In genomic region chr11:32324609-32325008, GRCm38 (mm10) we compare ENCODE assay signal across 8 mouse cellular contexts. TPM values are rescaled to one million over a fixed set of nuclear protein-coding genes. Genes with fewer than 3 reads are reported as not detected.
DNase-seq lines count a peak whose midpoint lies in the region; ATAC-seq lines count a peak whose summit lies in the region.

No protein-coding gene starts in this region.

- peak; percentile 70 for DNase-seq in adipocyte (ENCODE audit: low spot score)
- DNase-seq in embryo, embryonic 10 days (ENCODE audit: low spot score): peak; percentile 90
- DNase-seq in gastrocnemius, postnatal 14 days: peak; percentile 86
- peak; percentile 89 to 90 for DNase-seq in left cerebral cortex, postnatal 14 days (ENCODE audit: low spot score in 2 of 2)
- DNase-seq in right cerebral cortex, postnatal 14 days: peak; percentile 90
- DNase-seq in urinary bladder, postnatal 36 days (ENCODE audit: low spot score in 2 of 2): peak; percentile 78 to 85

- peak; percentile 75 for ATAC-seq in inflammation-experienced regulatory T-cells, adult 6 months
- ATAC-seq in megakaryocyte-erythroid progenitor cell, adult 5-6 weeks (replicated peaks; ENCODE audit: low FRiP score, low TSS enrichment, poor library complexity, severe bottlenecking): peak; percentile 77

- intact Hi-C loops in gastrocnemius, postnatal 14 days (cut with DNase I; ENCODE audit: low total_unique reads): loop anchor here (5.0 kb wide), 2 partner anchors 37 to 142 kb away; partner anchors contain the start of gene Hbq1b
- intact Hi-C loops in left cerebral cortex, postnatal 14 days (cut with DNase I): loop anchor here (5.0 to 10.0 kb wide), 2 partner anchors 110 to 142 kb away; no protein-coding TSS in a partner anchor

RNA-seq across cellular contexts. Expression of gene Sh3pxd2b, which starts 23.0 kb away (rescaled TPM):
- total RNA-seq in gastrocnemius, postnatal 14 days (2021): 10 to 100 TPM; 15.1 to 16.8 TPM
- not detected for polyA plus RNA-seq in inflammation-experienced regulatory T-cells, adult 6 months (2017; shearing (Covaris generic))
- total RNA-seq in left cerebral cortex, postnatal 14 days (2021): 10 to 100 TPM; 20.7 to 23.2 TPM
- total RNA-seq in megakaryocyte-erythroid progenitor cell, adult 5-6 weeks (2014; fragmentation: Nextera tagmentation): 0.99 and 1.9 TPM in 2 replicates
- 0.52 and 0.57 TPM in 2 replicates for total RNA-seq in megakaryocyte-erythroid progenitor cell, adult 5-6 weeks (2017)

RNA-seq across cellular contexts. Expression of gene Hbq1a, which starts 24.7 kb away (rescaled TPM):
- total RNA-seq in gastrocnemius, postnatal 14 days (2021): not detected
- not detected for polyA plus RNA-seq in inflammation-experienced regulatory T-cells, adult 6 months (2017; shearing (Covaris generic))
- 1 to 10 TPM in 1 of 2 experiments, not detected in 1; 1.1 TPM for total RNA-seq in left cerebral cortex, postnatal 14 days (2021)
- total RNA-seq in megakaryocyte-erythroid progenitor cell, adult 5-6 weeks (2014; fragmentation: Nextera tagmentation): not detected in 2 replicates
- not detected in 2 replicates for total RNA-seq in megakaryocyte-erythroid progenitor cell, adult 5-6 weeks (2017)

RNA-seq across cellular contexts. Expression of gene Hba-a2, which starts 28.3 kb away (rescaled TPM):
- total RNA-seq in gastrocnemius, postnatal 14 days (2021): 100 to 1,000 TPM; 795 to 814 TPM
- 10 to 100 TPM; 11.3 to 24.9 (median 18.9) TPM for polyA plus RNA-seq in inflammation-experienced regulatory T-cells, adult 6 months (2017; shearing (Covaris generic))
- total RNA-seq in left cerebral cortex, postnatal 14 days (2021): 100 to 1,000 TPM; 768 to 806 TPM
- total RNA-seq in megakaryocyte-erythroid progenitor cell, adult 5-6 weeks (2014; fragmentation: Nextera tagmentation): 268 and 358 TPM in 2 replicates
- total RNA-seq in megakaryocyte-erythroid progenitor cell, adult 5-6 weeks (2017): 121 and 343 TPM in 2 replicates

RNA-seq across cellular contexts. Expression of gene Hbq1b, which starts 37.8 kb away (rescaled TPM):
- under 1 TPM in 1 of 2 experiments, not detected in 1; 0.41 TPM for total RNA-seq in gastrocnemius, postnatal 14 days (2021)
- not detected for polyA plus RNA-seq in inflammation-experienced regulatory T-cells, adult 6 months (2017; shearing (Covaris generic))
- 1 to 10 TPM; 1.4 to 2.2 TPM for total RNA-seq in left cerebral cortex, postnatal 14 days (2021)
- total RNA-seq in megakaryocyte-erythroid progenitor cell, adult 5-6 weeks (2014; fragmentation: Nextera tagmentation): not detected in 2 replicates
- not detected in 2 replicates for total RNA-seq in megakaryocyte-erythroid progenitor cell, adult 5-6 weeks (2017)

RNA-seq across cellular contexts. Expression of gene Hba-a1, which starts 41.3 kb away (rescaled TPM):
- 1,000 to 10,000 TPM; 1,024 TPM for total RNA-seq in gastrocnemius, postnatal 14 days (2021)
- polyA plus RNA-seq in inflammation-experienced regulatory T-cells, adult 6 months (2017; shearing (Covaris generic)): 1 to 10 TPM; 3.7 to 7.5 (median 6.0) TPM
- total RNA-seq in left cerebral cortex, postnatal 14 days (2021): 100 to 1,000 TPM; 855 to 863 TPM
- total RNA-seq in megakaryocyte-erythroid progenitor cell, adult 5-6 weeks (2014; fragmentation: Nextera tagmentation): 247 and 283 TPM in 2 replicates
- total RNA-seq in megakaryocyte-erythroid progenitor cell, adult 5-6 weeks (2017): 19.7 and 99.3 TPM in 2 replicates

Comparison
In these comparisons a context has a peak if more than half of its experiments do, and no peak if none do; other contexts are left out.
1. Peak in every context shown above with its lines: DNase-seq and ATAC-seq.
2. RNA of gene Sh3pxd2b, which starts 23.0 kb away (total RNA-seq): 20.7 to 23.2 TPM in left cerebral cortex, postnatal 14 days and 15.1 to 16.8 TPM in gastrocnemius, postnatal 14 days; 0.52 to 1.9 TPM in megakaryocyte-erythroid progenitor cell, adult 5-6 weeks; every median in the first group is over 4 times any median in the second.